Mouse (Mus musculus): Measurements from ENCODE around the gene Zbtb8a.
"Not testable (repeated sequence)": the region's sequence is repeated elsewhere in the genome, so short reads cannot be mapped to it uniquely, and the experiment has no call there.

Gene Zbtb8a

GRCm38 (mm10) chr4:129377601-129378390, at the start of gene Zbtb8a:
Gene Zbtb8a (minus strand): TSS chr4:129378116.
- peak; percentile 63 to 70 for DNase-seq

GRCm38 (mm10) chr4:129418321-129418720, 40.4 kb upstream of the Zbtb8a start:
- DNase-seq = no peak

GRCm38 (mm10) chr4:129416478-129416877, 38.6 kb upstream of the Zbtb8a start:
- no peak for DNase-seq

- DNase-seq = no peak
These were observed 38.0 kb upstream of the Zbtb8a start for GRCm38 (mm10) chr4:129415892-129416291.

- no peak for DNase-seq
These were observed 33.1 kb upstream of the Zbtb8a start for GRCm38 (mm10) chr4:129410991-129411390.

GRCm38 (mm10) chr4:129410532-129410931, 32.6 kb upstream of the Zbtb8a start:
- DNase-seq = not testable (repeated sequence)

GRCm38 (mm10) chr4:129406447-129406846, 28.5 kb upstream of the Zbtb8a start:
- peak; percentile 81 to 90 for DNase-seq

GRCm38 (mm10) chr4:129399813-129400212, 21.9 kb upstream of the Zbtb8a start:
- no peak for DNase-seq

- peak; percentile 71 to 84 for DNase-seq
These were observed 19.0 kb upstream of the Zbtb8a start for GRCm38 (mm10) chr4:129396960-129397359.

GRCm38 (mm10) chr4:129394089-129394870, 16.4 kb upstream of the Zbtb8a start:
- peak in 1 of 2 experiments; percentile 42 for DNase-seq

GRCm38 (mm10) chr4:129390936-129391557, 13.1 kb upstream of the Zbtb8a start:
- peak; percentile 27 to 37 for DNase-seq

GRCm38 (mm10) chr4:129390216-129390743, 12.4 kb upstream of the Zbtb8a start:
- peak in 1 of 2 experiments; percentile 39 for DNase-seq

- no peak for DNase-seq
These were observed 10.5 kb upstream of the Zbtb8a start for GRCm38 (mm10) chr4:129388404-129388803.

GRCm38 (mm10) chr4:129386989-129387388, 9.1 kb upstream of the Zbtb8a start:
- DNase-seq = no peak

- DNase-seq = no peak
These were observed 8.5 kb upstream of the Zbtb8a start for GRCm38 (mm10) chr4:129386269-129386946.

- DNase-seq = no peak
These were observed 7.8 kb upstream of the Zbtb8a start for GRCm38 (mm10) chr4:129385685-129386084.

- DNase-seq = peak; percentile 64 to 82
These were observed 6.5 kb upstream of the Zbtb8a start for GRCm38 (mm10) chr4:129384440-129384839.

GRCm38 (mm10) chr4:129383586-129383985, 5.7 kb upstream of the Zbtb8a start:
- peak; percentile 34 to 55 for DNase-seq

- DNase-seq = no peak
These were observed 4.6 kb upstream of the Zbtb8a start for GRCm38 (mm10) chr4:129382488-129382887.

GRCm38 (mm10) chr4:129382029-129382428, 4.1 kb upstream of the Zbtb8a start:
- DNase-seq = no peak

- no peak for DNase-seq
These were observed 3.2 kb upstream of the Zbtb8a start for GRCm38 (mm10) chr4:129381148-129381547.

GRCm38 (mm10) chr4:129379805-129380204, 1.9 kb upstream of the Zbtb8a start:
- no peak for DNase-seq
